Mouse (Mus musculus): ENCODE measurements at regions not wholly inside any gene's neighbourhood (a gene's known extent, or its start where the extent isn't known, plus 50 kb on each side); places are given as distances from the start of the nearest gene placed in this dataset.

- no peak for TF ChIP-seq CTCF (IDR thresholded peaks at IDR 0.05; ENCODE audit: low read depth)
- no peak for TF ChIP-seq EP300 (IDR thresholded peaks at IDR 0.05; ENCODE audit: low read depth)
Observed at GRCm38 (mm10) chr3:143411655-143412054, 529.9 kb upstream of the Pkn2 start.

Data from heart, postnatal 0 days (tissue).